Mouse (Mus musculus) embryonic facial prominence, embryonic 11.5 days (tissue): ENCODE measurements around the gene Ckm. TPM values are rescaled to one million over a fixed set of nuclear protein-coding genes. Genes with fewer than 3 reads are reported as not detected.

ENCODE experiments used
- ATAC-seq: fragments of 200-750 bp; cut with Nextera tagmentation; replicated peaks from 2 replicates; pipeline ENCODE4 v1.8.0; 2017; ENCODE audit warnings: low read depth; ENCODE audit not compliant: insufficient number of reproducible peaks, low FRiP score, low TSS enrichment
- DNase-seq: peaks from one replicate; pipeline ENCODE4 v3.0.0-alpha.2; 2015; ENCODE audit warnings: low spot score
- H3K27ac ChIP-seq: fragments of 300-500 bp; sonication (generic); replicated peaks from 2 replicates; pipeline ENCODE4 v1.5.1; 2014; ENCODE audit warnings: mild to moderate bottlenecking, low read depth, low read length, control low read depth
- H3K27me3 ChIP-seq: fragments of 300-500 bp; sonication (generic); 2 replicates; pipeline ENCODE4 v1.6.1; 2014; ENCODE audit warnings: mild to moderate bottlenecking, low read length, moderate library complexity, mixed read lengths; ENCODE audit not compliant: control insufficient read depth, insufficient read depth
- H3K36me3 ChIP-seq: fragments of 300-500 bp; sonication (generic); replicated peaks from 2 replicates; pipeline ENCODE4 v1.6.1; 2014; ENCODE audit warnings: low read depth, mild to moderate bottlenecking, low read length, moderate library complexity, mixed read lengths; ENCODE audit not compliant: control insufficient read depth, insufficient read depth
- H3K4me1 ChIP-seq: fragments of 300-500 bp; sonication (generic); 2 replicates; pipeline ENCODE4 v1.6.1; 2014; ENCODE audit warnings: low read length, mixed read lengths; ENCODE audit not compliant: control insufficient read depth, insufficient read depth
- H3K4me2 ChIP-seq: fragments of 300-500 bp; sonication (generic); 2 replicates; pipeline ENCODE4 v1.6.1; 2014; ENCODE audit warnings: low read depth, mild to moderate bottlenecking, control low read depth, low read length, moderate library complexity
- H3K4me3 ChIP-seq: fragments of 300-500 bp; sonication (generic); 2 replicates; pipeline ENCODE4 v1.5.1; 2014; ENCODE audit warnings: low read depth, low read length, control low read depth
- H3K9ac ChIP-seq: fragments of 300-500 bp; sonication (generic); replicated peaks from 2 replicates; pipeline ENCODE4 v1.6.1; 2014; ENCODE audit warnings: mild to moderate bottlenecking, control low read depth, low read length
- H3K9me3 ChIP-seq: fragments of 300-500 bp; sonication (generic); replicated peaks from 2 replicates; pipeline ENCODE4 v1.6.1; 2016; ENCODE audit warnings: mild to moderate bottlenecking, low read length, inconsistent platforms, mixed read lengths; ENCODE audit not compliant: control insufficient read depth
- WGBS: fragments of 180-500 bp; shearing (Covaris S2); extraction: QIAGEN DNeasy Blood & Tissue Kit; methylation state at CpG from one replicate; pipeline ENCODE4 v1.1.7; 2014; 5-methylcytosine and 5-hydroxymethylcytosine counted together
- polyA plus RNA-seq: library from polyadenylated mRNA; unstranded; fragments of >200 nt; fragmentation: Nextera tagmentation; extraction: Ambion mirVana; gene quantifications from 2 replicates; pipeline ENCODE4 v1.2.1, GENCODE M21; 2014

Ckm gene
- polyA plus RNA-seq, 1 experiment from 2014 or later = 0.17 TPM

- no peaks in the 10 kb centered on the region for H3K9me3 ChIP-seq
- H3K36me3 ChIP-seq = peaks cover 26% of the 10 kb centered on the region
- ATAC-seq (no peak), DNase-seq (no peak)
- WGBS = 90% methylated on average over 6 of the region's 6 CpGs
- no peak overlapping the region for H3K27ac ChIP-seq
- no peak overlapping the region for H3K9ac ChIP-seq
- H3K4me2 ChIP-seq = no peak overlapping the region
- no peaks in the 10 kb centered on the region for H3K4me1 ChIP-seq
- H3K4me3 ChIP-seq = no peak overlapping the region
- no peaks in the 10 kb centered on the region; the same call in 1 of the 2 replicates for H3K27me3 ChIP-seq
Observed at GRCm38 (mm10) chr7:19426888-19427287, 22.3 kb downstream of the Ckm start.

DNA sequence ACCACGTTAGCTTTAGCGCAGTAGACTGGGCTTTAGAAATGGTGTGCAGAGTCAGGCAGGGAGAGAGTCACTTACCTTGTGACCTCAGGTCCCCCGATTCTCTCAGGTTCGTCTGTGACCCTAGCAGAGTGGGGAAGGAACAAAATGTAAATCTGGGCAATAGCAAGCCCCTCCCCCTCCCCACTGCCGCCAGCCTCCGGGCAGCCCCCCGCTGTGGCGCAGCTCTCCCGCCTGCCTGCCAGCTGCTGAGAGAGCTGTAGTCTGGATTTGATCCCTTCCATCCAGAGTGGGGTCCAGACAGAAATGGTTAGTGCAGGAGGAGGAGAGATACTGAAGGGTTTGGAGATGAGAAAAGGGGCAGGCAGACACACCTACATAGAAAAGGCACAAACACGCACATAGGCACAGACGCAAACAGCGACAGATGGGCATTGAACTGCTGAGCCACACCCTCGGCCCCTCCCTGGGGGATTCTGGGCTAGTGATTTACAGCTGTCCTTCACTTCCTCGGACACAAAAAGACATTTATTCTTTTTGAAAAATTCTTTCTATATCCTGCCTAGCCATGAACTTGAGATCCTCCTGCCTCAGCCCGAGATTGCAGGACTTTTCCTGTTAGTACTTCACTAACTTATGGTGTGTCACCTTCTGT is 23.5 kb downstream of the Ckm start:
- no peaks in the 10 kb centered on the region for H3K4me1 ChIP-seq
- no peak overlapping the region for H3K9ac ChIP-seq
- 74% methylated on average over 15 of the region's 15 CpGs for WGBS
- H3K36me3 ChIP-seq = peaks cover 38% of the 10 kb centered on the region
- no peak overlapping the region for H3K4me3 ChIP-seq
- no peaks in the 10 kb centered on the region for H3K27me3 ChIP-seq
- H3K4me2 ChIP-seq = no peak overlapping the region
- DNase-seq (no peak), ATAC-seq (no peak)
- no peaks in the 10 kb centered on the region for H3K9me3 ChIP-seq
- H3K27ac ChIP-seq = no peak overlapping the region

GRCm38 (mm10) chr7:19429726-19430125 is 25.1 kb downstream of the Ckm start:
- 71% methylated on average over 8 of the region's 8 CpGs for WGBS
- Histone ChIP-seq H3K9ac (no peak overlapping the region), H3K4me3 (no peak overlapping the region), H3K4me2 (no peak overlapping the region), H3K36me3 (peaks cover 48% of the 10 kb centered on the region), H3K27ac (no peak overlapping the region), H3K4me1 (no peaks in the 10 kb centered on the region), H3K27me3 (no peaks in the 10 kb centered on the region), H3K9me3 (no peaks in the 10 kb centered on the region)
- DNase-seq = peak; percentile 20
- no peak for ATAC-seq

GRCm38 (mm10) chr7:19430402-19430801 is 25.8 kb downstream of the Ckm start:
- ATAC-seq (no peak), DNase-seq (no peak)
- Histone ChIP-seq H3K27me3 (no peaks in the 10 kb centered on the region), H3K36me3 (peaks cover 48% of the 10 kb centered on the region), H3K27ac (no peak overlapping the region), H3K9ac (no peak overlapping the region), H3K4me2 (no peak overlapping the region), H3K4me3 (no peak overlapping the region), H3K4me1 (no peaks in the 10 kb centered on the region), H3K9me3 (no peaks in the 10 kb centered on the region)
- 93% methylated on average over 6 of the region's 6 CpGs for WGBS

- Histone ChIP-seq H3K36me3 (peaks cover 55% of the 10 kb centered on the region), H3K9ac (no peak overlapping the region), H3K27ac (no peak overlapping the region), H3K4me2 (no peak overlapping the region), H3K4me1 (no peaks in the 10 kb centered on the region), H3K4me3 (no peak overlapping the region), H3K27me3 (no peaks in the 10 kb centered on the region), H3K9me3 (no peaks in the 10 kb centered on the region)
- WGBS = 93% methylated on average over 2 of the region's 2 CpGs
- ATAC-seq = no peak
- DNase-seq = no peak
Observed at GRCm38 (mm10) chr7:19432475-19432874, 27.9 kb downstream of the Ckm start.

GRCm38 (mm10) chr7:19436276-19436675 is 31.7 kb downstream of the Ckm start:
- Histone ChIP-seq H3K4me2 (no peak overlapping the region), H3K9me3 (no peaks in the 10 kb centered on the region), H3K36me3 (peaks cover 31% of the 10 kb centered on the region), H3K9ac (no peak overlapping the region), H3K4me1 (no peaks in the 10 kb centered on the region), H3K27ac (no peak overlapping the region), H3K27me3 (no peaks in the 10 kb centered on the region), H3K4me3 (no peak overlapping the region)
- ATAC-seq (no peak), DNase-seq (no peak)
- WGBS = 92% methylated on average over 2 of the region's 2 CpGs

GRCm38 (mm10) chr7:19437048-19437447 is 32.5 kb downstream of the Ckm start:
- H3K4me2 ChIP-seq = no peak overlapping the region
- H3K4me1 ChIP-seq = no peaks in the 10 kb centered on the region
- no peak overlapping the region for H3K27ac ChIP-seq
- peaks cover 30% of the 10 kb centered on the region for H3K36me3 ChIP-seq
- H3K27me3 ChIP-seq = no peaks in the 10 kb centered on the region
- 81% methylated on average over 9 of the region's 9 CpGs for WGBS
- H3K9me3 ChIP-seq = no peaks in the 10 kb centered on the region
- DNase-seq (no peak), ATAC-seq (no peak)
- no peak overlapping the region for H3K9ac ChIP-seq
- H3K4me3 ChIP-seq = no peak overlapping the region

GRCm38 (mm10) chr7:19441448-19442091 is 37.0 kb downstream of the Ckm start:
- Histone ChIP-seq H3K4me1 (no peaks in the 10 kb centered on the region), H3K9me3 (no peaks in the 10 kb centered on the region), H3K4me3 (no peak overlapping the region), H3K4me2 (no peak overlapping the region), H3K9ac (no peak overlapping the region), H3K27me3 (no peaks in the 10 kb centered on the region), H3K27ac (no peak overlapping the region), H3K36me3 (peaks cover 16% of the 10 kb centered on the region)
- no peak for DNase-seq
- 87% methylated on average over 9 of the region's 9 CpGs for WGBS
- no peak for ATAC-seq
